In the genomic region with DNA sequence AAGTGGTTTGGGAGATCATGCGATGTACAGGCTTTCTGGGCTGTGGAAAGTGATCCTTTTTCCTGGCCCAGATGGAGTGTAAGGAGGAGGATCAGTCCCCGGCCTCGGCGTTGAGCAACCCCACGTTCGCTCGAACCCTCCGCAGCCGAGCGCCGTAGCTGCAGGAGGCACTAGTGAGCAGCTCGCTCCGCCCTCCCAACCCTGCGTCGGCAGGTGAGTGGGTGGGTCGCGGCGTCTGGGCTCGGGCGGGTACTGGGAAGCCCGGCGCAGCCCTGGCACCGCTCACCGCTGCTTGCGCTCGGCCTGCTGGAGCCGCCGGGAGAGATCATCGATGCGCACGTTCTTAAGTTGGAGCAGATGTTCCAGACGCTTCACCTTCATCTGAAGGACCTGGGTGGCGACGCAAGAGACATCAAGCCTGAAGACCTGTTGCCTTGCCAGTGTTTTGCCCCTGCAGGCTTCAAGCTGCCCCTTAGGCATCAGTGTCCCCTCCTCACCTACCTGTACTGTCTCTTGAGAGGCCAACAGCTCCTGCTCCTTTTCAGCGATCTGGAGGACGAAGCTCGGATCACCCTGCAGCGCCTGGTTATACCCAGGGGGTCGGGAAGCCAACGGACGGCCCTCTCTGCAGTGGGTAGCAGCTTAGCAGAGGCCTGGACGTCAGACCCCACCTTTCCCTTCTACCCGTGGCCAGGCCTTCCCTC, we compare ENCODE assay signal across 8 mouse cellular contexts. TPM values are rescaled to one million over a fixed set of nuclear protein-coding genes. Genes with fewer than 3 reads are reported as not detected.
DNase-seq lines count a peak whose midpoint lies in the region; ATAC-seq and TF ChIP-seq lines count a peak whose summit lies in the region.

No protein-coding gene starts in this region.

- 12% methylated on average over 43 of the region's 43 CpGs for WGBS in spleen, adult 2 months

- H3K27me3 ChIP-seq in spleen, adult 2 months (ENCODE audit: control insufficient read depth, insufficient read depth, low read length), result peaks cover 7% of the 10 kb centered on the region

- ATAC-seq in megakaryocyte progenitor cell, adult 5-6 weeks (replicated peaks; ENCODE audit: poor library complexity), result peak; percentile 11; the same call in 1 of the 2 replicates

- no peaks in the 10 kb centered on the region for H3K36me3 ChIP-seq in spleen, adult 2 months (ENCODE audit: control insufficient read depth, insufficient read depth, low read length)

- H3K4me3 ChIP-seq in spleen, adult 2 months (ENCODE audit: extremely low read depth, insufficient read depth, insufficient read length), result peak overlapping the region; percentile 12; the same call in 1 of the 2 replicates

- no peak for TF ChIP-seq POLR2A in spleen, adult 2 months (IDR thresholded peaks at IDR 0.05; ENCODE audit: low read depth, low read length)

- 0 out of 2 replicates have a peak, but pooled peaks cover 3% of the 10 kb centered on the region for H3K4me1 ChIP-seq in spleen, adult 2 months (ENCODE audit: control insufficient read depth, insufficient read depth, insufficient read length)

- no peak for TF ChIP-seq CTCF in spleen, adult 2 months (IDR thresholded peaks at IDR 0.05; ENCODE audit: extremely low read depth, insufficient read depth, insufficient read length, insufficient replicate concordance)

- intact Hi-C loops in left cerebral cortex, postnatal 10 days (cut with DNase I), result no loop called here

- no peak overlapping the region for H3K27ac ChIP-seq in spleen, adult 2 months (ENCODE audit: insufficient read depth, low read length)

- peak; percentile 52 to 64 for DNase-seq in spleen, adult 18-20 months
- no peak for DNase-seq in spleen, adult 12 weeks (ENCODE audit: low spot score)
- peak; percentile 28 to 46 for DNase-seq in gastrocnemius, adult 8-10 months (ENCODE audit: low spot score in 2 of 2)
- DNase-seq in induced T-regulatory cell, adult 2 months (ENCODE audit: low read depth), result peak; percentile 56
- peak; percentile 48 to 84 for DNase-seq in left cerebral cortex, postnatal 10 days (ENCODE audit: extremely low spot score in 1 of 2, low spot score in 2 of 2)
- DNase-seq in spleen, adult 2 months (ENCODE audit: low read depth in 1 of 2, low spot score in 2 of 2), result peak in 1 of 2 experiments; percentile 58
- DNase-seq in Muller cell, postnatal 12 days (ENCODE audit: inconsistent ontology term), result no peak

RNA-seq across cellular contexts. Expression of a gene that starts 8.3 kb away (rescaled TPM):
- 10 to 100 TPM; 77.4 to 89.0 (median 82.6) TPM for total RNA-seq in gastrocnemius, adult 8-10 months (2022)
- 10 to 100 TPM; 93.6 to 97.1 TPM for total RNA-seq in left cerebral cortex, postnatal 10 days (2021)
- 8.0 and 8.3 TPM in 2 replicates for total RNA-seq in megakaryocyte progenitor cell, adult 5-6 weeks (2015)
- total RNA-seq in megakaryocyte progenitor cell, adult 5-6 weeks (2017), result 14.8 and 15.8 TPM in 2 replicates
- polyA plus RNA-seq in spleen, adult 2 months (2012; rRNA removed), result 31.2 and 35.1 TPM in 2 replicates

RNA-seq across cellular contexts. Expression of a gene that starts 11.7 kb away (rescaled TPM):
- total RNA-seq in gastrocnemius, adult 8-10 months (2022), result 1 to 10 TPM; 2.6 to 5.9 (median 4.4) TPM
- 10 to 100 TPM; 69.3 to 74.2 TPM for total RNA-seq in left cerebral cortex, postnatal 10 days (2021)
- total RNA-seq in megakaryocyte progenitor cell, adult 5-6 weeks (2015), result 85.1 and 90.4 TPM in 2 replicates
- 34.9 and 39.5 TPM in 2 replicates for total RNA-seq in megakaryocyte progenitor cell, adult 5-6 weeks (2017)
- polyA plus RNA-seq in spleen, adult 2 months (2012; rRNA removed), result 60.1 and 80.5 TPM in 2 replicates

RNA-seq across cellular contexts. Expression of a gene that starts 15.2 kb away (rescaled TPM):
- total RNA-seq in gastrocnemius, adult 8-10 months (2022), result 1 to 10 TPM; 1.2 to 2.3 (median 1.9) TPM
- 10 to 100 TPM; 17.0 to 17.2 TPM for total RNA-seq in left cerebral cortex, postnatal 10 days (2021)
- 8.9 and 10.8 TPM in 2 replicates for total RNA-seq in megakaryocyte progenitor cell, adult 5-6 weeks (2015)
- 9.6 and 13.4 TPM in 2 replicates for total RNA-seq in megakaryocyte progenitor cell, adult 5-6 weeks (2017)
- polyA plus RNA-seq in spleen, adult 2 months (2012; rRNA removed), result 85.6 and 103 TPM in 2 replicates

RNA-seq across cellular contexts. Expression of a gene that starts 15.5 kb away (rescaled TPM):
- total RNA-seq in gastrocnemius, adult 8-10 months (2022), result 1 to 10 TPM in 3 of 4 experiments, under 1 TPM in 1; 0.94 to 1.7 (median 1.5) TPM
- 10 to 100 TPM; 17.4 to 18.6 TPM for total RNA-seq in left cerebral cortex, postnatal 10 days (2021)
- 0.39 and 0.72 TPM in 2 replicates for total RNA-seq in megakaryocyte progenitor cell, adult 5-6 weeks (2015)
- 0.91 and 2.0 TPM in 2 replicates for total RNA-seq in megakaryocyte progenitor cell, adult 5-6 weeks (2017)
- polyA plus RNA-seq in spleen, adult 2 months (2012; rRNA removed), result 2.4 and 2.6 TPM in 2 replicates

RNA-seq across cellular contexts. Expression of a gene that starts 35.3 kb away (rescaled TPM):
- 10 to 100 TPM; 10.7 to 21.6 (median 18.7) TPM for total RNA-seq in gastrocnemius, adult 8-10 months (2022)
- total RNA-seq in left cerebral cortex, postnatal 10 days (2021), result 10 to 100 TPM; 21.2 to 23.6 TPM
- total RNA-seq in megakaryocyte progenitor cell, adult 5-6 weeks (2015), result 3.6 and 3.9 TPM in 2 replicates
- 2.9 and 6.7 TPM in 2 replicates for total RNA-seq in megakaryocyte progenitor cell, adult 5-6 weeks (2017)
- polyA plus RNA-seq in spleen, adult 2 months (2012; rRNA removed), result 24.3 and 41.3 TPM in 2 replicates

Comparison
In these comparisons a context has a peak if more than half of its experiments do, and no peak if none do; other contexts are left out.
1. DNase-seq: peak in spleen, adult 18-20 months (2 of 2), gastrocnemius, adult 8-10 months (2 of 2), induced T-regulatory cell, adult 2 months (single experiment) and left cerebral cortex, postnatal 10 days (2 of 2); none in spleen, adult 12 weeks (single experiment) and Muller cell, postnatal 12 days (single experiment).
2. RNA of a gene that starts 8.3 kb away (total RNA-seq): 93.6 to 97.1 TPM in left cerebral cortex, postnatal 10 days and 77.4 to 89.0 TPM in gastrocnemius, adult 8-10 months; 8.0 to 15.8 TPM in megakaryocyte progenitor cell, adult 5-6 weeks; every median in the first group is over 4 times any median in the second.
3. RNA of a gene that starts 11.7 kb away (total RNA-seq): 34.9 to 90.4 TPM in megakaryocyte progenitor cell, adult 5-6 weeks and 69.3 to 74.2 TPM in left cerebral cortex, postnatal 10 days; 2.6 to 5.9 TPM in gastrocnemius, adult 8-10 months; every median in the first group is over 4 times any median in the second.